Mouse (Mus musculus) forebrain, postnatal 0 days (tissue): Measurements from ENCODE around the gene Nfkbia. TPM values are rescaled to one million over a fixed set of nuclear protein-coding genes. Genes with fewer than 3 reads are reported as not detected.

Experiments used
- ATAC-seq: fragments of 200-750 bp; cut with Nextera tagmentation; 2 replicates; pipeline ENCODE4 v1.8.0; 2017; ENCODE audit warnings: mild to moderate bottlenecking, moderate library complexity
- DNase-seq: peaks from one replicate; pipeline ENCODE4 v3.0.0-alpha.2; 2015
- H3K27ac ChIP-seq: fragments of 300-500 bp; sonication (generic); 2 replicates; pipeline ENCODE4 v1.5.1; 2014; ENCODE audit warnings: low read depth, mild to moderate bottlenecking, antibody characterized with exemption, low read length, moderate library complexity, mixed read lengths
- H3K27me3 ChIP-seq: fragments of 300-500 bp; sonication (generic); 2 replicates; pipeline ENCODE4 v1.6.1; 2014; ENCODE audit warnings: mild to moderate bottlenecking, low read length, mixed read lengths; ENCODE audit not compliant: insufficient read depth
- H3K36me3 ChIP-seq: fragments of 300-500 bp; sonication (generic); 2 replicates; pipeline ENCODE4 v1.6.1; 2014; ENCODE audit warnings: mild to moderate bottlenecking, moderate library complexity; ENCODE audit not compliant: insufficient read depth
- H3K4me1 ChIP-seq: fragments of 300-500 bp; sonication (generic); 2 replicates; pipeline ENCODE4 v1.6.1; 2014; ENCODE audit warnings: antibody characterized with exemption; ENCODE audit not compliant: insufficient read depth
- H3K4me2 ChIP-seq: fragments of 300-500 bp; sonication (generic); 2 replicates; pipeline ENCODE4 v1.6.1; 2014; ENCODE audit warnings: low read depth, mild to moderate bottlenecking, moderate library complexity
- H3K4me3 ChIP-seq: fragments of 300-500 bp; sonication (generic); 2 replicates; pipeline ENCODE4 v1.5.1; 2014; ENCODE audit warnings: low read depth, low read length, mixed read lengths
- H3K9ac ChIP-seq: fragments of 300-500 bp; sonication (generic); 2 replicates; pipeline ENCODE4 v1.6.1; 2014; ENCODE audit warnings: mild to moderate bottlenecking
- H3K9me3 ChIP-seq: fragments of 300-500 bp; sonication (generic); 2 replicates; pipeline ENCODE4 v1.6.1; 2016; ENCODE audit warnings: low read length
- CTCF ChIP-seq: sonication (generic); IDR thresholded peaks from 2 replicates; pipeline ENCODE4 v1.5.1; 2016; ENCODE audit warnings: antibody characterized with exemption, control low read depth, low read depth
- WGBS: fragments of 180-500 bp; shearing (Covaris S2); extraction: QIAGEN DNeasy Blood & Tissue Kit; methylation state at CpG from one replicate; pipeline ENCODE4 v1.1.7; 2014; 5-methylcytosine and 5-hydroxymethylcytosine counted together
- polyA plus RNA-seq: library from polyadenylated mRNA; unstranded; fragments of >200 nt; fragmentation: Nextera tagmentation; extraction: Ambion mirVana; gene quantifications from 2 replicates; pipeline ENCODE4 v1.2.1, GENCODE M21; 2015
- total RNA-seq: library from RNA; depleted of rRNA; stranded (reverse); fragments of >200 nt; gene quantifications from 2 replicates; pipeline ENCODE4 v1.2.3, GENCODE M21; 2014

The Nfkbia gene
- total and polyA plus RNA-seq, 2 experiments from 2014 or later: 48.2 to 75.8 TPM

DNA sequence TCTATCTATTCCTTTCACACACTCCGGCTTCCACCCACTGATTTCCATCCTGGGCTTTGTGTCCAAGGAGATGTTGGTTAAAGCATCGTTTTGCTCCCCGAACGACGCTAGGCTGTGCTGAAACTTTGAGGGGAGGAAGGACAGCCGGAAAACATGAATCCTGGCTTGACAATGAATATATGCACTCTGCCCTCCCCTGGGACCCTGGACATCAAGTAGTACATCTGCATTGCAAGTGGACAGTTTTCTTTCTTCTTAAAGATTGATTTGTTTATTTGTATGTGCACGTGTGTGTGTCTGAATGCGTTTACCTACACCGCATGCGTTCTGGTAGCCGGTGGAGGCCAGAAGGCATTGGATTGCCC is 45.1 kb downstream of the Nfkbia start:
- H3K4me1 ChIP-seq: peaks cover 24% of the 10 kb centered on the region
- ATAC-seq (no peak), DNase-seq (no peak)
- no peaks in the 10 kb centered on the region for H3K36me3 ChIP-seq
- no peaks in the 10 kb centered on the region for H3K9me3 ChIP-seq
- no peak overlapping the region for H3K9ac ChIP-seq
- WGBS: 70% methylated on average over 11 of the region's 11 CpGs
- H3K4me2 ChIP-seq: no peak overlapping the region
- no peak overlapping the region for H3K4me3 ChIP-seq
- no peaks in the 10 kb centered on the region for H3K27me3 ChIP-seq
- H3K27ac ChIP-seq: peak overlapping the region; percentile 84
- TF ChIP-seq CTCF: no peak

DNA sequence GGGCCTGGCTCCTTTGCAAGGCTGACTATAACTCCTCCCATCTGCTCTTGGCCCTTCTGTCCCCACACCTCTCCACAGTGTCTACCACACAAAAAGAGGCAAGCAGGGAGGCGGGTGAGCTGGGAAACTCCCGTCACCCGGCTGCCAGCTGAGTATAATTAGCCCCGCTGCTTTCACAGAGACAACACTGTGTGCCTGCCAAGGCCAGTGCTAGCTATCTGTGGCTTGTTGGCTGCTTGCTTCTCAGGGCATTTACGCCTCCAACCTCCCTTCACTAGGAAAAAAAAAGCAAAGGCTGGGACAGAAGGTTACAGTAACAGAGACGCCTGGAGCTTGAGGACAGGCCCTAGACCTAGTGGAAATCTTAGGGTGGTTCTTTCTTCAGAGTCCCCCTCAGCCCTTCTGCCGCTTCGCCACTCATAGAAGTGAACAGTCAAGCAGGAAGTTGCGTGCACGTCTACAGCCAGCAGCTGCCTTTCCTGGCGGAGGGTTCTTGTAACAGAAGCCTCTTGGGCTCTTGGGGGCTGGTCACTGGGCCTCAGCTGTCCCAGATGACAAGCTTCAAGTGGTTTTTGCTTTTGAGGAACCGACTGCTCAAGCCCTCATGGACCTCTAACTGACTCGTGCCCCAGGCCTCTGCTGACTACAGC is 45.6 kb downstream of the Nfkbia start:
- H3K9ac ChIP-seq: no peak overlapping the region; the same call in 1 of the 2 replicates
- H3K9me3 ChIP-seq: no peaks in the 10 kb centered on the region
- H3K4me2 ChIP-seq: 0 out of 2 replicates have a peak overlapping the region, but pooled peaks have one; percentile 8

DNA sequence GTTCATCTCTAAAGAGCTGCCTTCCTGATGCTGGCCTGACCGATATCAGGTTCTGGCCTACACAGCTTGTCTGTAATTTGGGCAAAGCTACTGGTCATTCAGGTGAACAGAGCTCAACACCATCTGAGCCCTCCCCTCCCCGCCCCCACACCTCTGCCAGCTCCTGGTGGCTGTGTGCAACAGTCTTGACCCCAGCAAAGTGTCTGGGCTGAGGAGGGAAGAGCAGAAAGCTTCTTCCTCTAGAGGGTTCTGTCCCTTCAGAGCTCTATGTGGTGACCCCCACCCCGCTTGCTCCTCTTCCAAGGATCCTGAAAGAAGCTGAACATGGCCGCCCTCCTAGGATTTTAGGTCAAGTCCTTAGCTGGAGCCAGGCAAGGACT is 46.1 kb downstream of the Nfkbia start:
- peaks cover 24% of the 10 kb centered on the region for H3K4me1 ChIP-seq
- no peak overlapping the region for H3K4me3 ChIP-seq
- H3K9me3 ChIP-seq: no peaks in the 10 kb centered on the region
- H3K9ac ChIP-seq: no peak overlapping the region
- DNase-seq: no peak
- TF ChIP-seq CTCF: no peak
- 67% methylated on average over 4 of the region's 4 CpGs for WGBS
- no peak overlapping the region for H3K4me2 ChIP-seq
- H3K36me3 ChIP-seq: no peaks in the 10 kb centered on the region
- no peaks in the 10 kb centered on the region for H3K27me3 ChIP-seq
- H3K27ac ChIP-seq: peak overlapping the region; percentile 84
- ATAC-seq: no peak

More for the DNA sequence above, 45.6 kb downstream of the Nfkbia start:
- ATAC-seq (peak; percentile 97), DNase-seq (peak; percentile 86)
- WGBS: 12% methylated on average over 13 of the region's 13 CpGs
- H3K36me3 ChIP-seq: no peaks in the 10 kb centered on the region
- H3K4me1 ChIP-seq: peaks cover 24% of the 10 kb centered on the region
- no peak for TF ChIP-seq CTCF
- no peaks in the 10 kb centered on the region for H3K27me3 ChIP-seq
- H3K4me3 ChIP-seq: no peak overlapping the region
- peak overlapping the region; percentile 84 for H3K27ac ChIP-seq

DNA sequence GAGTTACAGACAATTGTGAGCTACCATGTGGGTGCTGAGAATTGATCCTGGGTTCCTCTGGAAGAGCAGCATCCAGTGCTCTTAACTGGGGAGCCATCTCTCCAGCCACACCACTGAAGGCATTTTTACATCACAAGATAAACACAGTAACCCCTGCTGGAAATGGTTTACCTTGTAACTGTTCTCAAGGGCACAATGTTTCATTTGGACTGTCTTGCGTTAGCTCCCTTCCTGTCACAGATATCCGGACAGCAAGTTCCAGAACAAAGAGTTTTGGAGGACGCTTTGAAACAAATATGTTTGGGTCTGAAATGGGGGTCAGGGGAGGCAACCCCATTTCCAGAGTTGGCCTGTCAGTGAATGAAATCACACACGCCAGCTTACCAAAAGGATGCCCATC is 46.9 kb downstream of the Nfkbia start:
- Histone ChIP-seq H3K36me3 (no peaks in the 10 kb centered on the region), H3K4me2 (no peak overlapping the region)
- 89% methylated on average over 4 of the region's 4 CpGs for WGBS

GRCm38 (mm10) chr12:55444031-55444451 is 48.4 kb downstream of the Nfkbia start:
- Histone ChIP-seq H3K4me2 (no peak overlapping the region), H3K9ac (no peak overlapping the region), H3K27ac (no peak overlapping the region), H3K9me3 (no peaks in the 10 kb centered on the region), H3K36me3 (no peaks in the 10 kb centered on the region), H3K4me3 (no peak overlapping the region), H3K27me3 (no peaks in the 10 kb centered on the region), H3K4me1 (peaks cover 24% of the 10 kb centered on the region)
- ATAC-seq: no peak
- TF ChIP-seq CTCF: no peak
- no peak for DNase-seq
- 88% methylated on average over 4 of the region's 4 CpGs for WGBS

More for the DNA sequence above, 46.9 kb downstream of the Nfkbia start:
- Histone ChIP-seq H3K27me3 (no peaks in the 10 kb centered on the region), H3K27ac (no peak overlapping the region), H3K4me3 (no peak overlapping the region), H3K9me3 (no peaks in the 10 kb centered on the region), H3K9ac (no peak overlapping the region), H3K4me1 (peaks cover 24% of the 10 kb centered on the region)
- no peak for ATAC-seq
- DNase-seq: no peak
- TF ChIP-seq CTCF: no peak

DNA sequence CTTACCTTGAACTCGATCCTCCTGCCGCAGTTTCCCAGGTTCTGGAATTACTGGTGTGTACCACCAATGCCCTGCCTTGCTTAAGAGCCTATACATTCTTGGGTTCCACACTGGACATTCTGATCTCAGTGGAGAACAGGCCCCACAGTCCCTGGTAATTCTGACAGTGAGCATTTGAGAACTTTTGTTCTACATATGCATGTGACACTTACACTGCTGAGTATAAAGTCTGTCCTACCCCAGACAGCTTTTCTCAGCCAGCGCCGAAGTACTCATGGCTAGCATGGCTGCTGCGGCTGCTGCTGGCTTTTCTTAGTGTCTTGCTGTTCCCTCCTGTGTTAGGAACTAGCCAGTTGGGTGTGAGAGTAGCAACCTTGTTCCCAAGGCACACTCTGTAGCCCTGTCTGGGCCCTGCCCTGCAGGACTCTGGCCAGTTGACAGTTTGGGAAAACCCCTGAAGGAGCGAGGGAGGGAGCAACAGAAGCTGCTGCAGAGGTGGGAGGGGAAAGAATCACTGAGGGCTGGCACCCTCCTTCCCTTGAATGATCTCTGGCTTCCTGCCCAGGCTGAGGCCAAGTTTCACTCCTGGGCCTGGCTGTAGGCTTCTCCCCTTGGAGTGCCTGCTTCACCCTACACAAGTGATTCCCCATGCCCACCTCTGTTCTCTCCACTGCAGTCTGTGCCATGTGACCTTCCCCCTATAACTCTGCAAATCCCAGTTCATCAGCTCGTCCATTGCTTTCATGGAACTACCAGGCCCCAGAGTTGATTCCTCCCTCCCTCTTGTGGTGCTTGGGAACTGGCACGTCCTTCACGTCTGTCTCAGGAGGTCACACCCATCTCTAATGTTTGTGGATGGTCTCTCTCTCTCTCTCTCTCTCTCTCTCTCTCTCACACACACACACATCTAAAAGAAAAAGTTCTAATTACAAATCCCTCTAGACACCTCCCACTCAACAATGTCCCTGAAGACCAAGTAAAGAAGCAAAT is 49.3 kb downstream of the Nfkbia start:
- Histone ChIP-seq H3K27ac (no peak overlapping the region), H3K36me3 (no peaks in the 10 kb centered on the region), H3K9ac (no peak overlapping the region), H3K4me3 (no peak overlapping the region), H3K27me3 (no peaks in the 10 kb centered on the region), H3K9me3 (no peaks in the 10 kb centered on the region), H3K4me2 (no peak overlapping the region), H3K4me1 (peaks cover 32% of the 10 kb centered on the region)
- TF ChIP-seq CTCF: no peak
- 55% methylated on average over 9 of the region's 9 CpGs for WGBS
- ATAC-seq: no peak
- peak; percentile 50 for DNase-seq

- Histone ChIP-seq H3K9ac (no peak overlapping the region), H3K36me3 (no peaks in the 10 kb centered on the region), H3K9me3 (no peaks in the 10 kb centered on the region), H3K27me3 (no peaks in the 10 kb centered on the region), H3K27ac (no peak overlapping the region), H3K4me3 (no peak overlapping the region), H3K4me2 (no peak overlapping the region), H3K4me1 (peaks cover 28% of the 10 kb centered on the region)
- ATAC-seq: no peak
- 83% methylated on average over 1 of the region's 1 CpGs for WGBS
- TF ChIP-seq CTCF: no peak
- no peak for DNase-seq
These were observed 50.2 kb downstream of the Nfkbia start for GRCm38 (mm10) chr12:55442245-55442644.
